Mouse (Mus musculus): ENCODE results near the gene H2-Q2.
"Not testable (repeated sequence)": the region's sequence is repeated elsewhere in the genome, so short reads cannot be mapped to it uniquely, and the experiment has no call there.

- TF ChIP-seq CTCF, EP300 (IDR thresholded peaks at IDR 0.05; ENCODE audit: low read depth): not testable (repeated sequence)
Observed at GRCm38 (mm10) chr17:35353275-35353674, 11.2 kb downstream of the H2-Q2 start.
